Mouse (Mus musculus): Measurements from ENCODE around the gene Itprip. TPM values are rescaled to one million over a fixed set of nuclear protein-coding genes. Genes with fewer than 3 reads are reported as not detected.

The Itprip gene
- polyA plus RNA-seq (2015; fragmentation: Illumina TruSeq; extraction: RNeasy Lipid Tissue Mini Kit (QIAGEN cat#74804); ENCODE audit: insufficient read depth, low replicate concordance), result 16.2 TPM

DNA sequence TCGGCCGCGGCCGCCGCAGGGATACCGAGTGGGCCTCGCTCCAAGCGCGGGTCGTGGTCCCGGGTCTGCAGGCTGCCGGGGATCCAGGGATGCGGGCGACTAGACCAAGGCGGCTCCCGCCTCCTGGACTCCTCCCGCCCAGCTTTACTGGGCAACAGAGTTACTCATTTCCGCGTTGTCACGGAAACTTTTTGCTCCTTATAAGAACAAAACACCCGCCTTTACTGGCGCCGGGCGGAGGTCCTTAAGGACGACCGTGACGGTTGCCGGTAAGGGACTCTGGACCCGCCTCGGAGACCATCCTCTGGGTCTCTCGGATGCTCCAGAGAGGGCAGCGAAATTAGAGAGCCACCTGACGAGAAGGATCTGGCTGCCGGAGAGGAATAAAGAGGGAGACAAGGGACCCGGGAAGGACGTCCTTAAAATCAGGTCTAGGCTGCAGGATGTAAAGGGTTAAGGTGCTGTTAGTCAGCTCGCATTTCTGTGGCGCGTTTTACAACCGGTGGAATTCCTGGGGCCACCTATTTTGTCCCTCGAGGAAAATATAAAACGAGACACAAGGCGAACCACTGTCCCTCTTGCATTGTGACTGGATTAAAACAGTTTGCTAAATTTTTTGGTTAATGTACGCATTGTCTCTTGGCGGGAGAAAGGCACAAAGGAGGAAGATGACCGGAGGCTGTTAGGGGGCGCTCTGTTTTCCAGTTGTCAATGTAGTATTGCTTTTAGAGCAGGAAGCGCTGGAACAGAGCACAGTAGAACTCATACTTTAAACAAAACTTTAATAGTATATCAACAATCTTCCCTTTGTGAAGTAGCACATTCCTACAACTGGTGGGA is at the start of gene Itprip, which contains the start of gene Cfap43:
Gene Itprip (minus strand): TSS at position 174 of the 840 bp plus-strand sequence.
Gene Cfap43 (minus strand): TSS at position 162 of the 840 bp plus-strand sequence.

GRCm38 (mm10) chr19:47937443-47938406 is 18.6 kb upstream of the Itprip start, which contains the start of gene Cfap58:
Cfap58 (plus strand) TSS chr19:47937675.

GRCm38 (mm10) chr19:47865353-47865947 is 53.6 kb downstream of the Itprip start, which contains the start of gene Gsto2:
Gsto2 (plus strand) TSS chr19:47865534.

DNA sequence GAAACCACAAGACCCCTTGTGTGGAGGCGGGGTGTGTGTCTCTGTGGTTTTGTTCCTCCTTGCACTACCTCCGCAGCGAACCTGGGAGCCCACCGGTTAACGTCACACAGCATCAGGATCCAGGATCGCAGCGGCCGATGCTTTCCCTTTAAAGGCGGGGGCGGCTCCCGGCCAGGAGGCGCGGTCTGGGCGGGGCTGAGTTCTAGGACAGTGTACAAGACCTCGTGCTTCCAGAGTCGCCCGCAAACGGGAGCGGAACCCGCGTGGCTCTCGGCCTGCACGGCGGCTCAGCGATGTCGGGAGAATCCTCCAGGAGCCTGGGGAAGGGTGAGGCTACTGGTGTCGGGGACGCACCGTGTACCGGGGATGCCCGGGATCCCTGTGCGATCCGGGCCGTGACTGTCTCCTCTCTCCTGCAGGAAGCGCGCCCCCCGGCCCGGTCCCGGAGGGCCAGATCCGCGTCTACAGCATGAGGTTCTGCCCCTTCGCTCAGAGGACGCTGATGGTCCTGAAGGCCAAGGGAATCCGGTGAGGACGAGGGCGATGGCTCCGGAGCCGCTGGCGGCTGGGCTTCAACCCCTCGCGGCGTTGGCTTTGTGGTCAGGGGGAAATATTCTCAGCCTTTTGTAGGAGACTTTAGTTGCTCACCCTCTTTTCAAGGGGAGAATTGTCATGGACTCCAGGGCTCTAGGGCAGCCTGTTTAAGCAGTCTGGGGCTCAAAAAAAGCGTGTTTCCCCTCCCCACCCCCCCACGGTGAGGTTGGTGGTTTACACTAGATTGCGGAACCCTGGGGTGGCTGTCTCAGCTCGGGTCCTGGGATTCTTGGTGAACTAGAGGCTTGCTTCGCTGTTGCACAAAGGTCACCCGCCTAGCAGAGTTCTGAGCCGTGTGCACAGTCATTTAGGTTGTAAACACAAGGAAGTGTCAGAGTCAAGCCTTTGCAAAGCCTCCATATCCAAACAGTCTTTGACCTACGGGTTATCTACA is 64.0 kb downstream of the Itprip start, which contains the start of gene Gsto1:
Gene Gsto1 (plus strand): TSS at position 175 of the 988 bp plus-strand sequence.

Other genes with a start within 250 kb of the Itprip start
- gene Col17a1, start 227.2 kb downstream of the Itprip start, polyA plus RNA-seq (2015; fragmentation: Illumina TruSeq; extraction: RNeasy Lipid Tissue Mini Kit (QIAGEN cat#74804); ENCODE audit: insufficient read depth, low replicate concordance), result 0.55 TPM
- 92.3 TPM for gene Sfr1, start 187.6 kb downstream of the Itprip start, polyA plus RNA-seq (2015; fragmentation: Illumina TruSeq; extraction: RNeasy Lipid Tissue Mini Kit (QIAGEN cat#74804); ENCODE audit: insufficient read depth, low replicate concordance)
- gene Gsto1, start 64.3 kb downstream of the Itprip start, polyA plus RNA-seq (2015; fragmentation: Illumina TruSeq; extraction: RNeasy Lipid Tissue Mini Kit (QIAGEN cat#74804); ENCODE audit: insufficient read depth, low replicate concordance), result 64.2 TPM
- gene Gsto2, start 53.8 kb downstream of the Itprip start, polyA plus RNA-seq (2015; fragmentation: Illumina TruSeq; extraction: RNeasy Lipid Tissue Mini Kit (QIAGEN cat#74804); ENCODE audit: insufficient read depth, low replicate concordance), result 0.51 TPM
- 0.51 TPM for gene Cfap43, start within 50 bp of the Itprip start, polyA plus RNA-seq (2015; fragmentation: Illumina TruSeq; extraction: RNeasy Lipid Tissue Mini Kit (QIAGEN cat#74804); ENCODE audit: insufficient read depth, low replicate concordance)
- gene Cfap58, start 18.4 kb upstream of the Itprip start, polyA plus RNA-seq (2015; fragmentation: Illumina TruSeq; extraction: RNeasy Lipid Tissue Mini Kit (QIAGEN cat#74804); ENCODE audit: insufficient read depth, low replicate concordance), result not detected